Mouse (Mus musculus) C2C12 (cell line): ENCODE results near the gene Bad. TPM values are rescaled to one million over a fixed set of nuclear protein-coding genes. Genes with fewer than 3 reads are reported as not detected.

Experiments
- H3K27me3 ChIP-seq: one replicate; pipeline ENCODE4 v1.6.1; 2011; ENCODE audit not compliant: control insufficient read depth, insufficient read depth, insufficient read length
- H3K36me3 ChIP-seq: one replicate; pipeline ENCODE4 v1.6.1; 2011; ENCODE audit not compliant: control insufficient read depth, insufficient read depth
- H3K4me3 ChIP-seq: one replicate; pipeline ENCODE4 v1.5.1; 2011; ENCODE audit warnings: mild to moderate bottlenecking, control low read depth; ENCODE audit not compliant: poor library complexity, insufficient read depth, severe bottlenecking
- H3K79me2 ChIP-seq: one replicate; pipeline ENCODE4 v1.6.1; 2011; ENCODE audit not compliant: control insufficient read depth, insufficient read depth
- H3K79me3 ChIP-seq: one replicate; pipeline ENCODE4 v1.6.1; 2011; ENCODE audit warnings: low read depth, control low read depth
- H3ac ChIP-seq: one replicate; pipeline ENCODE3; 2011; ENCODE audit warnings: low read depth; ENCODE audit not compliant: control insufficient read depth, insufficient read length
- CEBPB ChIP-seq: IDR thresholded peaks from one replicate; pipeline ENCODE4 v1.6.1; 2011; ENCODE audit warnings: low read depth, mild to moderate bottlenecking, control low read depth, moderate library complexity
- CTCF ChIP-seq: IDR thresholded peaks from one replicate; pipeline ENCODE4 v1.5.1; 2011; ENCODE audit not compliant: control insufficient read depth, insufficient read depth, insufficient read length
- FOSL1 ChIP-seq: IDR thresholded peaks from one replicate; pipeline ENCODE4 v1.8.0; 2011; ENCODE audit warnings: mild to moderate bottlenecking, low read length; ENCODE audit not compliant: poor library complexity, insufficient read depth, severe bottlenecking
- MAX ChIP-seq: IDR thresholded peaks from one replicate; pipeline ENCODE4 v1.6.1; 2011; ENCODE audit warnings: mild to moderate bottlenecking, control low read depth
- MYOD1 ChIP-seq: IDR thresholded peaks from one replicate; pipeline ENCODE4 v1.6.1; 2011; ENCODE audit warnings: low read depth; ENCODE audit not compliant: control insufficient read depth, insufficient read length
- MYOG ChIP-seq: IDR thresholded peaks from one replicate; pipeline ENCODE4 v1.6.1; 2011; ENCODE audit not compliant: control insufficient read depth, insufficient read length; ENCODE audit errors: extremely low read depth
- USF1 ChIP-seq: IDR thresholded peaks from one replicate; pipeline ENCODE4 v1.6.1; 2011; ENCODE audit warnings: low read depth, mild to moderate bottlenecking, control low read depth, moderate library complexity
- polyA plus RNA-seq: library from polyadenylated mRNA; unstranded; fragments of >200 nt; fragmentation: generic; extraction: Trizol; gene quantifications from one replicate; pipeline ENCODE4 v1.2.1, GENCODE M21; 2012; ENCODE audit warnings: missing spikeins

The Bad gene
- polyA plus RNA-seq, 1 experiment: 84.0 TPM

GRCm38 (mm10) chr19:6981465-6981864 is 39.8 kb downstream of the Bad start:
- Histone ChIP-seq H3K27me3 (no peaks in the 10 kb centered on the region), H3ac (no peak overlapping the region), H3K36me3 (peaks cover 49% of the 10 kb centered on the region), H3K4me3 (no peak overlapping the region), H3K79me3 (peaks cover 22% of the 10 kb centered on the region), H3K79me2 (peaks cover 46% of the 10 kb centered on the region)
- TF ChIP-seq MYOG (no peak), MAX (no peak), MYOD1 (no peak), CEBPB (no peak), CTCF (no peak), FOSL1 (no peak), USF1 (no peak)

DNA sequence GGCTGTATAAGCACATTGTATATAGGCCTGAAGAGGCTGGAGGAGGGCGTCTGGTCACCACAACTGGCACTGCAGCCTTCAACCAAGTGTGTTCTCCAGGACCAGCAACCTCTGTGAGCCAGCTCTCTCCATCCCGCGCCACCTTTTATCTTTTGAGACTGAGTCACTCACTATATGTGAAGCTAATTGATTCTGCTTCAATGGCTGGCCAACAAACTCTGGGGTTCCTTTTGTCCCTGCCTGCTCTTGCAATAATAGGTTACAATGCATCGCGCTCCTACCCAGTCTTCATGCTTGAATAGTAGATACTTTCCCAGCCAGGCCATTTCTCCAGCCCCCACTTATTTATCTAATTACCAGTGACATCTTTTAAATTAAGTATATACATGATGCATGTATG is 42.0 kb downstream of the Bad start:
- H3ac ChIP-seq: no peak overlapping the region
- peaks cover 27% of the 10 kb centered on the region for H3K79me2 ChIP-seq

GRCm38 (mm10) chr19:6985300-6985699 is 43.6 kb downstream of the Bad start:
- H3K79me2 ChIP-seq: peaks cover 18% of the 10 kb centered on the region
- H3K79me3 ChIP-seq: peaks cover 3% of the 10 kb centered on the region
- no peak overlapping the region for H3ac ChIP-seq
- no peak overlapping the region for H3K4me3 ChIP-seq
- H3K27me3 ChIP-seq: no peaks in the 10 kb centered on the region
- no peak for TF ChIP-seq MYOD1
- TF ChIP-seq FOSL1: no peak
- TF ChIP-seq MAX: no peak
- TF ChIP-seq CEBPB: no peak
- TF ChIP-seq USF1: no peak
- TF ChIP-seq MYOG: no peak
- TF ChIP-seq CTCF: no peak
- peaks cover 23% of the 10 kb centered on the region for H3K36me3 ChIP-seq

More for the DNA sequence above, 42.0 kb downstream of the Bad start:
- Histone ChIP-seq H3K79me3 (peaks cover 3% of the 10 kb centered on the region), H3K27me3 (no peaks in the 10 kb centered on the region), H3K36me3 (peaks cover 27% of the 10 kb centered on the region), H3K4me3 (no peak overlapping the region)
- no peak for TF ChIP-seq CEBPB
- no peak for TF ChIP-seq CTCF
- no peak for TF ChIP-seq MYOD1
- TF ChIP-seq MAX: no peak
- no peak for TF ChIP-seq FOSL1
- TF ChIP-seq MYOG: no peak
- TF ChIP-seq USF1: no peak

GRCm38 (mm10) chr19:6985951-6986708 is 44.5 kb downstream of the Bad start:
- Histone ChIP-seq H3K27me3 (no peaks in the 10 kb centered on the region), H3K4me3 (peak overlapping the region; percentile 50), H3ac (peak overlapping the region; percentile 28), H3K79me2 (peaks cover 12% of the 10 kb centered on the region), H3K36me3 (peaks cover 23% of the 10 kb centered on the region), H3K79me3 (peaks cover 3% of the 10 kb centered on the region)
- no peak for TF ChIP-seq CEBPB
- TF ChIP-seq MYOD1: no peak
- TF ChIP-seq MYOG: no peak
- no peak for TF ChIP-seq MAX
- TF ChIP-seq FOSL1: no peak
- TF ChIP-seq CTCF: no peak
- no peak for TF ChIP-seq USF1

DNA sequence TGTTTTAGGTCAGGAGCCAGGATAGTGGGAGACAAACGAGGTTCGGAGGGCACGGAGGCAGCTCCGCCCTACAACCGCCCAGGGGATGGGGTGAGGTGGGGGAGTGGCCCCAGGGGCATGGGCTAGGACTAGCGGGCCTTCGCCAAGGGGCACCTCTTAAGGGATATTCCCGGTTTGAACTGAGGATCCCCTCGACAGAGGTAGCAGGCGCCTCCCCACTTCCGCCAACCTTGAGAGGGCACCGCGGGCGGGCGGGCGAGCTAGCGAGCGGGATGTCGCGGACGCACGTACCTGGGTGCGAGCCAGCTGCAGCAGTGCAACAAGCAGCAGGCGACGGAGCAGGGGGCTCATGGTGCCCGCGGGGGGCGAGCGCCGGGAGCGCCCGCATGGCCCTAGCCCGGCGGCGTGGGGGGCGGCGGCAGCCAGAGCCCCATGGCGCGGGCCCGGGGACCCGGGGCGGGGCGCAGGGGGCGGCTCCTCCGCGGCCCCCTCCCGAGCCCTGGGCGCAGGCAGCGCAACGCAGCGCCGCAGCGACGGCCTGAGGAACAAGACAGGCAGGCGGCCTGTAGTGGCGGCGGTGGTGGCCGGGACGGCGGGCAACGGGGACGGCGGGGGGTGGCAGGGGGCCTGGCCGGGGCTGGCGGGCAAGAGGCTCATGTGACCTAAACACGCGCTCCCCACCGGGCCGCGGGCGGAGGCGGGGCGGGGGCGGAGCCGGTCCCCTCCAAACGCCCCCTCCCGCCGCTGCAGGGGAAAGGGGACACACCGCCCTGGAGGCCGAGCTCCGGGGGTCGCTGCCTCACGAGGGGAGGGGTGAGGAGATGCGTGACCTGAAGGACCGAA is 45.6 kb downstream of the Bad start, which contains the start of gene Vegfb:
Vegfb (minus strand) TSS at position 591 of the 843 bp plus-strand sequence.
- Histone ChIP-seq H3K79me3 (peaks cover 3% of the 10 kb centered on the region), H3ac (peak within 1 kb of the TSS; percentile 72), H3K79me2 (peaks cover 12% of the 10 kb centered on the region), H3K36me3 (peaks cover 18% of the 10 kb centered on the region), H3K4me3 (peak within 1 kb of the TSS; percentile 50), H3K27me3 (no peaks in the 10 kb centered on the region)
- TF ChIP-seq MYOG (no peak), FOSL1 (no peak), USF1 (no peak), CTCF (no peak), MYOD1 (no peak), CEBPB (no peak), MAX (no peak)
